Mouse (Mus musculus) forebrain, embryonic 12.5 days (tissue): ENCODE results near the gene Itsn2. TPM values are rescaled to one million over a fixed set of nuclear protein-coding genes. Genes with fewer than 3 reads are reported as not detected.
"Not testable (repeated sequence)": the region's sequence is repeated elsewhere in the genome, so short reads cannot be mapped to it uniquely, and the experiment has no call there.

Source experiments
- ATAC-seq: fragments of 200-750 bp; cut with Nextera tagmentation; 2 replicates; pipeline ENCODE4 v1.8.0; 2017; ENCODE audit warnings: moderate TSS enrichment; ENCODE audit not compliant: low FRiP score
- H3K27ac ChIP-seq: fragments of 300-500 bp; sonication (generic); 2 replicates; pipeline ENCODE4 v1.5.1; 2016; ENCODE audit warnings: mild to moderate bottlenecking
- H3K27me3 ChIP-seq: fragments of 300-500 bp; sonication (generic); 2 replicates; pipeline ENCODE4 v1.6.1; 2016; ENCODE audit warnings: mild to moderate bottlenecking
- H3K36me3 ChIP-seq: fragments of 300-500 bp; sonication (generic); replicated peaks from 2 replicates; pipeline ENCODE4 v1.6.1; 2016; ENCODE audit warnings: mild to moderate bottlenecking
- H3K4me1 ChIP-seq: fragments of 300-500 bp; sonication (generic); 2 replicates; pipeline ENCODE4 v1.6.1; 2016
- H3K4me2 ChIP-seq: fragments of 300-500 bp; sonication (generic); 2 replicates; pipeline ENCODE4 v1.6.1; 2016; ENCODE audit warnings: mild to moderate bottlenecking, moderate library complexity
- H3K4me3 ChIP-seq: fragments of 300-500 bp; sonication (generic); replicated peaks from 2 replicates; pipeline ENCODE4 v1.5.1; 2016; ENCODE audit warnings: mild to moderate bottlenecking
- H3K9ac ChIP-seq: fragments of 300-500 bp; sonication (generic); 2 replicates; pipeline ENCODE4 v1.6.1; 2016; ENCODE audit warnings: mild to moderate bottlenecking
- H3K9me3 ChIP-seq: fragments of 300-500 bp; sonication (generic); 2 replicates; pipeline ENCODE4 v1.6.1; 2016
- WGBS: fragments of 180-500 bp; shearing (Covaris S2); methylation state at CpG from one replicate; pipeline ENCODE4 v1.1.7; 2016; 5-methylcytosine and 5-hydroxymethylcytosine counted together
- polyA plus RNA-seq: library from polyadenylated mRNA; unstranded; fragments of >200 nt; fragmentation: Nextera tagmentation; extraction: Ambion mirVana; gene quantifications from 2 replicates; pipeline ENCODE4 v1.2.1, GENCODE M21; 2016

Itsn2 gene
- 17.9 and 20.1 TPM in 2 replicates for polyA plus RNA-seq

DNA sequence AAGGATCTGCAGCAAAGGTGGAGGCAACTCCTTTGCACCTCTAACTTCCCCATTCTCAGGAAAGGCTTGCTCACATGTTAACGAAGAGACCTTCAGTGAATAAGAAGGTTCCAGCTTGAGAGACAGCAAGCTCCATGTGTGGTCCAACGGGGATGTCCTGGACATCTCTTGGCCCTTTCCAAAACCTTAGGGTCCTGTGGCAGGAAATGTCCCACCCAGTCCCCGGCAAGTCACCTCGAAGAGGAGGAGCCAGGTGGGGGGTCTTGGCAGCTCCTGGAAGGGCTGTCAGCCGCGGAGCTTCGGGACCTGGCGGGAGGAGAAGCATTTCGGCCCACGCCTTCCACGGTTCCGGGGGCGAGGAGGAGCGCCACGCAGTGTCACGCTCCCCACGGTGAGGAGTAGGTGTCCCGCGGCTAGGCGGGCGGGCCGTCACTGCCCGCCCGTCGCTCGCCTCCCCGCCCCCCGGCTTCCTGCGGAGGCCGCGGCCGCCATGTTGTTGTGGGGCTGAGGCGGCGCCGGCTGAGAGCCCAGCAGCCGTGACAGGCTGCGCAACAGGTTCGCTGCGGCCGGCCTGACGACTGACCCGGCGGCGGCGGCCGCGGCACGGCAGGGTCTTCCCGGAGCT, at the start of gene Itsn2, which contains the start of gene Gm3625:
Gene Itsn2 (plus strand): TSS at position 98 of the 625 bp plus-strand sequence.
Gene Gm3625 (minus strand): TSS at position 387 of the 625 bp plus-strand sequence.
- H3K9ac ChIP-seq, result peak within 1 kb of the TSS; percentile 76
- H3K27me3 ChIP-seq, result peaks cover 11% of the 10 kb centered on the region; the same call in 1 of the 2 replicates
- under 1% methylated on average over 41 of the region's 49 CpGs for WGBS
- H3K9me3 ChIP-seq, result no peaks in the 10 kb centered on the region
- peak; percentile 95 for ATAC-seq
- H3K27ac ChIP-seq, result 0 out of 2 replicates have a peak within 1 kb of the TSS, but pooled peaks have one; percentile 31
- H3K4me1 ChIP-seq, result peaks cover 6% of the 10 kb centered on the region
- H3K4me2 ChIP-seq, result peak within 1 kb of the TSS; percentile 69
- no peaks in the 10 kb centered on the region for H3K36me3 ChIP-seq
- H3K4me3 ChIP-seq, result peak within 1 kb of the TSS; percentile 94

DNA sequence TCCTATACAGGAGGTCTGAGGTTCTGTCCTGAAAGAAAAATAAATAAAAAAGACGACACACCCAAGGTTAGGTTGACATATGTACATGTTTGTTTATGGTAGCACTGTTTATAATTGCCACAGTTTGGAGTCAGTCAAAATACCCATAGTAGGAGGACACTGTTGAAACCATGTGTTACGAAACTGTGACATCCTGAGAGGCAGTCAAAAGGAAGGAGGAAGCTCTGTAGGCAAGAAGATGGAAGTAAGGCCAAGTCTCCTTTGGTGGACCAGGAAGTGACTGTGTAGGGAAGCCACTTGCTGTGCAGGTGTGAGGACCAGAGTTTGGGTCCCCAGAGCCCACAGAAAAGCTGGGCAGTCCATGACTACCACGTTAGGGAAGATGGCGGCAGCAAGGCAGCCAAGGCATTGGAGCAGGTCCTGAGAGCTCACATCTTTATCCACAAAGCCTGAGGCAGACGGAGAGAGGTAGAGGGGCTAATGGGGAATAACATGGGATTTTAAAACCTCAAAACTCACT, 48.0 kb upstream of the Itsn2 start:
- Histone ChIP-seq H3K4me2 (no peak overlapping the region), H3K36me3 (no peaks in the 10 kb centered on the region), H3K27ac (no peak overlapping the region), H3K27me3 (0 out of 2 replicates have a peak, but pooled peaks cover 4% of the 10 kb centered on the region), H3K9me3 (no peaks in the 10 kb centered on the region), H3K9ac (no peak overlapping the region), H3K4me3 (no peak overlapping the region), H3K4me1 (peaks cover 6% of the 10 kb centered on the region; the same call in 1 of the 2 replicates)
- no peak for ATAC-seq
- 88% methylated on average over 5 of the region's 5 CpGs for WGBS

DNA sequence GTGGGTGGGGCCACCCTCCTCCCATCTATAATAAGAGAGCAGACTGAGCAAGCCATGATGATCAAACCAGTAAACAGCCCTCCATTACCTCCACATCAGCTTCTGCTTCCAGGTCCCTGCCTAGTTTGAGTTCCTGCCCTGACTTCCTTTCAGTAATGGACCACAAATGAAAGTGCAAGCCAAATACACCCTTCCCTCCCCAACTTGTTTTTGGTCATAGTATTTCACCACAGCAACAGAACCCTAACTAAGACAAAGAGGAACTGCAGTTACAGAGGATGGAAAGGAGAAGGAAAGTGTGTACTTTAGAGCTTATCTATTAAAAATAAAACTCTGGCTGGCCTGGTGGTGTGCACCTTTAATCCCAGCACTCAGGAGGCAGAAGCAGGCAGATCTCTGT, 47.0 kb upstream of the Itsn2 start:
- Histone ChIP-seq H3K27ac (no peak overlapping the region), H3K27me3 (0 out of 2 replicates have a peak, but pooled peaks cover 6% of the 10 kb centered on the region), H3K9ac (no peak overlapping the region), H3K4me3 (no peak overlapping the region), H3K4me2 (no peak overlapping the region), H3K4me1 (peaks cover 6% of the 10 kb centered on the region; the same call in 1 of the 2 replicates), H3K36me3 (no peaks in the 10 kb centered on the region), H3K9me3 (no peaks in the 10 kb centered on the region)
- no peak for ATAC-seq

DNA sequence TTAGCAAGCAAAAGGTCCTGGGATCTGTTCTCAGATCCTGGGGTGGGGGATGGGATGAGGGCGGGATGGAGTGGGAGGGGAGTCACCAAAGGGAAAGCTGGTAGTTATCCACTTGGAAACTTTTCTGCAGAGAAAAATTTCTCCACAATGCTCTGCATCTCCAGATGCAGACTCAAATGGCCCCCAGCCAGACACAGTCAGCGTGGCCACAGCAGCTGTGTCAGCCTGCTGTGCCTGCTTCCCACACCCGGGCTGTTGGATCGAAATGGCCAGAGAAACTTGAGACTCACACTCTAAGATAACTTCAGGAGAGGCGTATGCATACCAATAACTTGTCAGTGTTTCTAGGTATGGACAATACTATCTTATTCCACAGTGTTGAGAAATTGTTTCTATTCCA, 45.9 kb upstream of the Itsn2 start:
- H3K9me3 ChIP-seq, result no peaks in the 10 kb centered on the region
- 0 out of 2 replicates have a peak, but pooled peaks cover 6% of the 10 kb centered on the region for H3K27me3 ChIP-seq
- 80% methylated on average over 5 of the region's 5 CpGs for WGBS
- H3K36me3 ChIP-seq, result no peaks in the 10 kb centered on the region
- no peak overlapping the region for H3K9ac ChIP-seq
- H3K27ac ChIP-seq, result no peak overlapping the region
- H3K4me1 ChIP-seq, result peaks cover 6% of the 10 kb centered on the region; the same call in 1 of the 2 replicates
- no peak overlapping the region for H3K4me3 ChIP-seq
- no peak overlapping the region for H3K4me2 ChIP-seq
- ATAC-seq, result no peak

DNA sequence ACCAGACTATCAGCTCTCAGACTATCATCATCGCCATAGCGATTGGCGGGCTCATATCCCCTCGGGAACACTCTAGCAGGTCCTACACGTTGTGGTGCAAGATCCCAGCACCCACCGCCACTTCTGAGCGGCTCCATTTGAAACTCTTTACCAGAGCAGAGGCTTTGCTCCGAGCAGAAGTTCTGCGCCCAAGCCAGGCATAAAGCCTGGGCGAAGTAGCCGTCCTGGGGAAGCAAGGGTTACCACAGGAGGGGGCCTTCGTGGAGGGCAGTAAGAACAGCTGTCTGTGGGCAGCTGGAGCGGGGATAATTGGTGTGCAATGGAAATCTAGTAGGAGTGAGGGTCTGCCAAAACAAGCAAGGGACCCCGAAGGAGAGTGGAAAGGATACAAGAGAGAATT, 44.9 kb upstream of the Itsn2 start:
- H3K9ac ChIP-seq, result no peak overlapping the region
- H3K27me3 ChIP-seq, result 0 out of 2 replicates have a peak, but pooled peaks cover 6% of the 10 kb centered on the region
- peaks cover 6% of the 10 kb centered on the region; the same call in 1 of the 2 replicates for H3K4me1 ChIP-seq
- no peaks in the 10 kb centered on the region for H3K36me3 ChIP-seq
- ATAC-seq, result no peak
- H3K4me3 ChIP-seq, result no peak overlapping the region
- H3K4me2 ChIP-seq, result no peak overlapping the region
- H3K27ac ChIP-seq, result no peak overlapping the region
- H3K9me3 ChIP-seq, result no peaks in the 10 kb centered on the region
- 63% methylated on average over 14 of the region's 14 CpGs for WGBS

DNA sequence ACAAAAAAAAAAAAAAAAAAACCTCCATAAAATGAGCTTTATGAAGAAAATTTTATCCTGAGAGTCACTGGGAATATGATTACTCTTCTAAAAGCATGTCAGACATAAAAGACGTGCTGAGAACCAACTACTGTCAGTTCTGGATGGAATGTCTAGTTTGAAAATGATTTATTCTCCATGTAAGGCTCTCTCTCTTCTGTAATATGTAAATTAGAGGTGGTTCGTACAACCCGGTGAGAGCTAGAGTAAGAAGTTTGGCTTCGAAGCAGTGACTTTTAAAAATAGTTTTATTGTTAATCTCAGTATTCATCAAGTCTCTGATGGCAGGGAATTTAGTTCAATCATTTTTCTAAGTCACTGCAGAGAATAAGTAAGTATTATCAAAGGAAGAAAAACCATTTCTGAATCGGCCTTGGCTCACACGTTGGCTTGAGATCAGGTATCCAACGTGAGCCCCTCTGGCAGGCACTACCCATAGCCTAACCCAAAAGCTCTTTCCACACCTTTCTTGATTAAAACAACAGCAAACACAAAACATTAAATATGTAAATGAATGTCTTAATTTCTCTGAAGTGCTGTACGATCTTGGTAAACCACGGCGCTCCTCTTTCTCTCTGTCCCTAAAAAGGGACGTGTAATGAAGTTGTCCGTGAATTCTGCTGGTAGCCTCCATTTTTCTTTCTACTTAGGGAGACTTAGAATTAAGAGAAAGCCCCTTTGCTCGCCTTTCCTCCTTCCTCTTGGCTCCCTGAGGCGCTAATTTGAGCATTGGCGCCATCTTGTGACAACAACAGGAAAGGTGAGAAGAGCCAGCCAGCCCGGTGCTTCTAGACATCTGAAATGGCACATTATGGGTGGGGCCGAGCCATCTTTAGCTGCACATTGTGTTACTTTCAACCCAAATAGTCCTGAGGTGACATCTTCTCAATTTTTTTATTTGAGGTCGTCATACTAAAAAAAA, 44.1 kb upstream of the Itsn2 start:
- Histone ChIP-seq H3K27ac (no peak overlapping the region), H3K4me2 (peak overlapping the region; percentile 40), H3K4me3 (no peak overlapping the region), H3K9ac (no peak overlapping the region), H3K4me1 (peaks cover 6% of the 10 kb centered on the region; the same call in 1 of the 2 replicates), H3K9me3 (no peaks in the 10 kb centered on the region), H3K27me3 (0 out of 2 replicates have a peak, but pooled peaks cover 6% of the 10 kb centered on the region), H3K36me3 (no peaks in the 10 kb centered on the region)
- 24% methylated on average over 18 of the region's 18 CpGs for WGBS
- peak; percentile 79; the same call in 1 of the 2 replicates for ATAC-seq

DNA sequence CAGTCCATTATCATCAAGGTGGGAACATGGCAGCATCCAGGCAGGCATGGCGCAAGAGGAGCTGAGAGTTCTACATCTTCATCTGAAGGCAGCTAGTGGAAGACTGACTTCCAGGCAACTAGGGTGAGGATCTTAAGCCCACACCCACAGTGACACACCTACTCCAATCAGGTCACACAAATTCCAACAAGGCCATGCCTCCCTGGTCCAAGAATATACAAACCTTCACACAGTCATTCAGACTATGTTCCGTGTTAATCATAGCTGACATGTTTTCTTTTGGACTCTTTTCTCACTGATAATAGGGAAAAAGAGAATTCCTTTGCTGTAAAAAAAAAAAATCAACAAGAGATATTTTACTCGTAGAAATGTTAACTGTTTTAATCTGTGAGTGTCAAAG, 38.7 kb upstream of the Itsn2 start:
- not testable (repeated sequence) for H3K27ac ChIP-seq, H3K27me3 ChIP-seq, H3K9ac ChIP-seq, H3K9me3 ChIP-seq, H3K4me1 ChIP-seq, H3K4me2 ChIP-seq, ATAC-seq, H3K36me3 ChIP-seq, H3K4me3 ChIP-seq
- 91% methylated on average over 3 of the region's 3 CpGs for WGBS

DNA sequence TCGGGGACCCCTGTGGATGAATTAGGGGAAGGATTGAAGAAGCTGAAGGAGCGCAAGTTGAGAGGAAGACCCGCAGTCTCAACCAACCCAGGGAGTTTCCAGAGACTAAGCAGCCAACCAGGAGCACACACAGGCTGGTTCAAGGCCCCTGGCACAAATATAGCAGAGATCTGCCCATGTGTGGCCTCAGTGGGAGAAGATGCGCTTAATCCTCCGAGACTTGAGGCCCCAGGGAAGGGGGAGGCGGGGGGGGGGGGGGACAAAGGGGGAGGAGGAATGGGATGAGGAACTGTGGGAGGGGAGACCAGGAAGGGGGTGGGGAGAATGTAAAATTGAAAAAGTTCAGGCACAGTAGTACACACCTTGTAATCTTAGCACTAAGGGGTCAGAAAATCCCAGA, 37.0 kb upstream of the Itsn2 start:
- WGBS, result 73% methylated on average over 6 of the region's 6 CpGs
- Histone ChIP-seq H3K4me1 (no peaks in the 10 kb centered on the region), H3K36me3 (no peaks in the 10 kb centered on the region), H3K27me3 (no peaks in the 10 kb centered on the region), H3K27ac (no peak overlapping the region), H3K4me2 (no peak overlapping the region), H3K4me3 (no peak overlapping the region), H3K9me3 (no peaks in the 10 kb centered on the region), H3K9ac (no peak overlapping the region)
- ATAC-seq, result no peak

DNA sequence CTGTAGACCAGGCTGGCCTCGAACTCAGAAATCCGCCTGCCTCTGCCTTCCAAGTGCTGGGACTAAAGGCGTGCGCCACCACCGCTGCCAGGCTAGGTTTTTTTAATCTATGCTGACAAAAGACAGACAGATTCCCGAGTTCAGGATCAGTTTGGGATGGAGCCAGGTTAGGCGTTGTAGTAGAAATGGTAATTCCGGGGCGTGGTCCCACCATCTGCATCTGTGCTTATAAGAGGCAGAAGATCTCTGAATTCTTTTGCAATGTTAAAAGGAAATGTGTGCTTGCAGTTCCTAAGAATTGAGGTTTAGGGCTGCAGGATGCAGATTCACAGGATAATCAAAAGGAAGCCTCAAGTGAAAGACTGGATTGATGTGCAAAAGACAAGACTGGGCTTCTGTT, 35.5 kb upstream of the Itsn2 start:
- Histone ChIP-seq H3K27ac (no peak overlapping the region), H3K4me1 (no peaks in the 10 kb centered on the region), H3K4me3 (no peak overlapping the region), H3K9ac (no peak overlapping the region), H3K36me3 (no peaks in the 10 kb centered on the region), H3K9me3 (no peaks in the 10 kb centered on the region), H3K4me2 (no peak overlapping the region), H3K27me3 (no peaks in the 10 kb centered on the region)
- WGBS, result 88% methylated on average over 9 of the region's 9 CpGs
- ATAC-seq, result no peak

DNA sequence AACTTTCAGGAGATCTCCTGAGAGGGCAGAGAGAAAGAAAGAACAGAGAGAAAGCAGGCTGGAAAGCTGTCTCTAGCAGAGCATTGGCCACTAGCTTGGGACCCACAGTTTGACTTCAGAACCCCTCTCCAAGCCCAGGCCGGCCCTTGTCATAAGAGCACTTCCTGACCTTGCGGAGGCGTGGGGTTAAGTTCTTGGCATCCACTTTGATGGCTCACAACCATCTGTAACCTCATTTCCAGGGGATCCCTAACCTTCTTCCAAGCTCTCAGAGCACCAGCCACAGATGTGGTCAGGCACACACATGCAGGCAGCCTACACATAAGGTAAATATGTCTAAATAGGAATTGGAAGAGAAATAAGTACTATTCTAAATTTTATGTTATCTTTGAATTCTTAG, 35.0 kb upstream of the Itsn2 start:
- no peak overlapping the region for H3K4me3 ChIP-seq
- H3K27ac ChIP-seq, result no peak overlapping the region
- no peak overlapping the region for H3K4me2 ChIP-seq
- no peaks in the 10 kb centered on the region for H3K9me3 ChIP-seq
- no peaks in the 10 kb centered on the region for H3K4me1 ChIP-seq
- H3K36me3 ChIP-seq, result no peaks in the 10 kb centered on the region
- WGBS, result 84% methylated on average over 3 of the region's 3 CpGs
- no peak overlapping the region for H3K9ac ChIP-seq
- ATAC-seq, result no peak
- no peaks in the 10 kb centered on the region for H3K27me3 ChIP-seq

DNA sequence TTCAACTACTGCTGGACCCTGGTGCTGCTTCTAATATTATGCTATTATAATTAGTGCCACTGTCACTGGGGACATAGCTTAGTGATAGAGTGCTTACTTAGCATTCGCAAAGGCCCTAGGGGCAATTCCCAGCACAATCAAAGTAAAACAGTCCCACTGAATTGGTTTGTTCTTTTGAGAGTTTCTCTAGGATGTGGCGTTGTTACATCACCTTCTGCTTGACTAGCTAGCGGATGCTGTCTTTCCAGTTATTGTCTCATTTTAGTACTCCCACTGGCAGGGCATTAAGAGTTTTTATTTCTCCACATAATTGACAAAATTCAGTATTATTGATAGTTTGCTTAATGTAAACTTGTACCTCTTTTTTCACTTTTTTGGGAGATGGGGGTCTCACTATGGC, 34.4 kb upstream of the Itsn2 start:
- no peak for ATAC-seq
- no peak overlapping the region for H3K4me3 ChIP-seq
- H3K4me1 ChIP-seq, result no peaks in the 10 kb centered on the region
- 76% methylated on average over 3 of the region's 3 CpGs for WGBS
- no peaks in the 10 kb centered on the region for H3K27me3 ChIP-seq
- H3K4me2 ChIP-seq, result no peak overlapping the region
- no peaks in the 10 kb centered on the region for H3K36me3 ChIP-seq
- H3K9ac ChIP-seq, result no peak overlapping the region
- H3K9me3 ChIP-seq, result no peaks in the 10 kb centered on the region
- no peak overlapping the region for H3K27ac ChIP-seq
